Mouse (Mus musculus) intestine, postnatal 0 days (tissue): ENCODE data around the gene Acsm3. TPM values are rescaled to one million over a fixed set of nuclear protein-coding genes. Genes with fewer than 3 reads are reported as not detected.

Experiments
- ATAC-seq: fragments of 200-750 bp; cut with Nextera tagmentation; 2 replicates; pipeline ENCODE4 v1.8.0; 2017; ENCODE audit warnings: mild to moderate bottlenecking, moderate TSS enrichment, moderate library complexity
- H3K27ac ChIP-seq: fragments of 300-500 bp; sonication (generic); 2 replicates; pipeline ENCODE4 v1.5.1; 2014; ENCODE audit warnings: mild to moderate bottlenecking, low read depth, low read length, moderate library complexity
- H3K27me3 ChIP-seq: fragments of 300-500 bp; sonication (generic); replicated peaks from 2 replicates; pipeline ENCODE4 v1.6.1; 2014; ENCODE audit warnings: low read length, mixed read lengths; ENCODE audit not compliant: control insufficient read depth, insufficient read depth
- H3K36me3 ChIP-seq: fragments of 300-500 bp; sonication (generic); 2 replicates; pipeline ENCODE4 v1.6.1; 2014; ENCODE audit warnings: mild to moderate bottlenecking, moderate library complexity; ENCODE audit not compliant: control insufficient read depth, insufficient read depth
- H3K4me1 ChIP-seq: fragments of 300-500 bp; sonication (generic); replicated peaks from 2 replicates; pipeline ENCODE4 v1.6.1; 2014; ENCODE audit warnings: antibody characterized with exemption, low read length, mixed read lengths; ENCODE audit not compliant: control insufficient read depth, insufficient read depth
- H3K4me2 ChIP-seq: fragments of 300-500 bp; sonication (generic); replicated peaks from 2 replicates; pipeline ENCODE4 v1.6.1; 2014; ENCODE audit warnings: low read depth, mild to moderate bottlenecking, moderate library complexity
- H3K4me3 ChIP-seq: fragments of 300-500 bp; sonication (generic); 2 replicates; pipeline ENCODE4 v1.5.1; 2014; ENCODE audit warnings: low read depth, low read length
- H3K9ac ChIP-seq: fragments of 300-500 bp; sonication (generic); 2 replicates; pipeline ENCODE4 v1.6.1; 2014; ENCODE audit warnings: mild to moderate bottlenecking, low read depth, low read length
- H3K9me3 ChIP-seq: fragments of 300-500 bp; sonication (generic); 2 replicates; pipeline ENCODE4 v1.6.1; 2016; ENCODE audit warnings: mixed run types; ENCODE audit not compliant: control insufficient read depth
- CTCF ChIP-seq: sonication (generic); IDR thresholded peaks from 2 replicates; pipeline ENCODE4 v1.5.1; 2016; ENCODE audit warnings: low read depth, mild to moderate bottlenecking, control low read depth, antibody characterized with exemption, moderate library complexity
- WGBS: fragments of 180-500 bp; shearing (Covaris S2); extraction: QIAGEN DNeasy Blood & Tissue Kit; methylation state at CpG from one replicate; pipeline ENCODE4 v1.1.7; 2014; 5-methylcytosine and 5-hydroxymethylcytosine counted together
- polyA plus RNA-seq: library from polyadenylated mRNA; unstranded; fragments of >200 nt; fragmentation: Nextera tagmentation; extraction: Ambion mirVana; gene quantifications from 2 replicates; pipeline ENCODE4 v1.2.1, GENCODE M21; 2015

Gene Acsm3
- polyA plus RNA-seq, 1 experiment from 2014 or later, result 0.80 TPM

GRCm38 (mm10) chr7:119762166-119762697 is 1.5 kb downstream of the Acsm3 start:
- Histone ChIP-seq H3K27me3 (no peaks in the 10 kb centered on the region), H3K9ac (no peak overlapping the region), H3K4me2 (no peak overlapping the region), H3K4me3 (no peak overlapping the region), H3K4me1 (no peaks in the 10 kb centered on the region), H3K36me3 (no peaks in the 10 kb centered on the region), H3K27ac (no peak overlapping the region), H3K9me3 (no peaks in the 10 kb centered on the region)
- no peak for TF ChIP-seq CTCF
- ATAC-seq, result no peak
- WGBS, result 21% methylated on average over 4 of the region's 4 CpGs

GRCm38 (mm10) chr7:119764377-119764776 is 3.7 kb downstream of the Acsm3 start:
- ATAC-seq, result peak; percentile 89
- Histone ChIP-seq H3K4me1 (no peaks in the 10 kb centered on the region), H3K27me3 (no peaks in the 10 kb centered on the region), H3K9ac (no peak overlapping the region), H3K4me3 (no peak overlapping the region), H3K27ac (no peak overlapping the region), H3K9me3 (no peaks in the 10 kb centered on the region), H3K4me2 (no peak overlapping the region), H3K36me3 (no peaks in the 10 kb centered on the region)
- no peak for TF ChIP-seq CTCF
- WGBS, result 46% methylated on average over 3 of the region's 3 CpGs

GRCm38 (mm10) chr7:119766996-119767395 is 6.3 kb downstream of the Acsm3 start:
- no peak overlapping the region; the same call in 1 of the 2 replicates for H3K4me3 ChIP-seq
- H3K36me3 ChIP-seq, result no peaks in the 10 kb centered on the region
- H3K9ac ChIP-seq, result no peak overlapping the region
- no peaks in the 10 kb centered on the region for H3K9me3 ChIP-seq
- peak overlapping the region; percentile 54 for H3K4me2 ChIP-seq
- 40% methylated on average over 6 of the region's 6 CpGs for WGBS
- no peak for ATAC-seq
- H3K4me1 ChIP-seq, result no peaks in the 10 kb centered on the region
- TF ChIP-seq CTCF, result no peak
- H3K27ac ChIP-seq, result no peak overlapping the region
- no peaks in the 10 kb centered on the region for H3K27me3 ChIP-seq

GRCm38 (mm10) chr7:119769895-119770294 is 9.2 kb downstream of the Acsm3 start:
- 54% methylated on average over 8 of the region's 8 CpGs for WGBS
- H3K9me3 ChIP-seq, result no peaks in the 10 kb centered on the region
- no peak for TF ChIP-seq CTCF
- no peaks in the 10 kb centered on the region for H3K27me3 ChIP-seq
- no peak overlapping the region for H3K27ac ChIP-seq
- ATAC-seq, result peak; percentile 78
- H3K4me1 ChIP-seq, result no peaks in the 10 kb centered on the region
- H3K36me3 ChIP-seq, result no peaks in the 10 kb centered on the region
- no peak overlapping the region for H3K9ac ChIP-seq
- no peak overlapping the region for H3K4me3 ChIP-seq
- H3K4me2 ChIP-seq, result no peak overlapping the region

- no peak overlapping the region for H3K9ac ChIP-seq
- 96% methylated on average over 2 of the region's 2 CpGs for WGBS
- H3K9me3 ChIP-seq, result no peaks in the 10 kb centered on the region
- no peak; the same call in 1 of the 2 replicates for ATAC-seq
- H3K27ac ChIP-seq, result no peak overlapping the region
- no peak overlapping the region for H3K4me3 ChIP-seq
- TF ChIP-seq CTCF, result peak; percentile 20
- peaks cover 13% of the 10 kb centered on the region for H3K36me3 ChIP-seq
- no peaks in the 10 kb centered on the region for H3K4me1 ChIP-seq
- no peak overlapping the region for H3K4me2 ChIP-seq
- no peaks in the 10 kb centered on the region for H3K27me3 ChIP-seq
These were observed 22.7 kb downstream of the Acsm3 start for GRCm38 (mm10) chr7:119783453-119783852.

- WGBS, result 66% methylated on average over 5 of the region's 5 CpGs
- Histone ChIP-seq H3K27me3 (no peaks in the 10 kb centered on the region), H3K9me3 (no peaks in the 10 kb centered on the region), H3K27ac (no peak overlapping the region), H3K9ac (no peak overlapping the region), H3K36me3 (peaks cover 19% of the 10 kb centered on the region), H3K4me2 (no peak overlapping the region), H3K4me3 (no peak overlapping the region), H3K4me1 (no peaks in the 10 kb centered on the region)
- no peak for ATAC-seq
- no peak for TF ChIP-seq CTCF
These were observed 24.2 kb downstream of the Acsm3 start for GRCm38 (mm10) chr7:119784908-119785307.

- 90% methylated on average over 3 of the region's 3 CpGs for WGBS
- no peaks in the 10 kb centered on the region for H3K9me3 ChIP-seq
- H3K9ac ChIP-seq, result no peak overlapping the region
These were observed 28.3 kb downstream of the Acsm3 start for GRCm38 (mm10) chr7:119789024-119789423.

More at GRCm38 (mm10) chr7:119789024-119789423, 28.3 kb downstream of the Acsm3 start:
- Histone ChIP-seq H3K27ac (no peak overlapping the region), H3K4me2 (no peak overlapping the region), H3K27me3 (no peaks in the 10 kb centered on the region), H3K36me3 (peaks cover 21% of the 10 kb centered on the region), H3K4me1 (no peaks in the 10 kb centered on the region), H3K4me3 (no peak overlapping the region)
- 0 out of 2 replicates have a peak, but pooled peaks have one; percentile 5 for TF ChIP-seq CTCF
- ATAC-seq, result no peak
